Mouse (Mus musculus): ENCODE data around the gene Grap2.

Gene Grap2

GRCm38 (mm10) chr15:80572291-80572690, at the start of gene Grap2:
Gene Grap2 (plus strand): TSS chr15:80572594.
- DNase-seq, result peak; percentile 88 to 95

- DNase-seq, result peak in 1 of 2 experiments; percentile 34
These were observed 42.2 kb upstream of the Grap2 start for GRCm38 (mm10) chr15:80529955-80530869.

GRCm38 (mm10) chr15:80531026-80531425, 41.4 kb upstream of the Grap2 start:
- DNase-seq, result no peak

- no peak for DNase-seq
These were observed 39.9 kb upstream of the Grap2 start for GRCm38 (mm10) chr15:80532281-80533072.

GRCm38 (mm10) chr15:80533274-80533673, 39.1 kb upstream of the Grap2 start:
- DNase-seq, result no peak

GRCm38 (mm10) chr15:80536051-80536450, 36.3 kb upstream of the Grap2 start:
- DNase-seq, result no peak

GRCm38 (mm10) chr15:80538075-80538474, 34.3 kb upstream of the Grap2 start:
- peak in 1 of 2 experiments; percentile 15 for DNase-seq

- DNase-seq, result peak; percentile 53 to 80
These were observed 33.6 kb upstream of the Grap2 start for GRCm38 (mm10) chr15:80538671-80539340.

GRCm38 (mm10) chr15:80544115-80544514, 28.3 kb upstream of the Grap2 start:
- DNase-seq, result no peak

GRCm38 (mm10) chr15:80545430-80545829, 27.0 kb upstream of the Grap2 start:
- DNase-seq, result no peak

- peak; percentile 29 to 67 for DNase-seq
These were observed 17.3 kb upstream of the Grap2 start for GRCm38 (mm10) chr15:80554860-80555822.

- no peak for DNase-seq
These were observed 16.4 kb upstream of the Grap2 start for GRCm38 (mm10) chr15:80556021-80556420.

GRCm38 (mm10) chr15:80557745-80558144, 14.6 kb upstream of the Grap2 start:
- no peak for DNase-seq

- DNase-seq, result no peak
These were observed 12.9 kb upstream of the Grap2 start for GRCm38 (mm10) chr15:80559534-80559933.

- no peak for DNase-seq
These were observed 12.4 kb upstream of the Grap2 start for GRCm38 (mm10) chr15:80559978-80560377.

GRCm38 (mm10) chr15:80560646-80561580, 11.5 kb upstream of the Grap2 start:
- DNase-seq, result no peak

GRCm38 (mm10) chr15:80562446-80562845, 9.9 kb upstream of the Grap2 start:
- no peak for DNase-seq

- no peak for DNase-seq
These were observed 8.7 kb upstream of the Grap2 start for GRCm38 (mm10) chr15:80563634-80564208.

GRCm38 (mm10) chr15:80565106-80565665, 7.2 kb upstream of the Grap2 start, which contains the start of gene Enthd1:
Gene Enthd1 (minus strand): TSS chr15:80565156.
- DNase-seq, result no peak

GRCm38 (mm10) chr15:80566696-80567095, 5.7 kb upstream of the Grap2 start:
- no peak for DNase-seq
